Mouse (Mus musculus): ENCODE results near the gene Col4a1. TPM values are rescaled to one million over a fixed set of nuclear protein-coding genes. Genes with fewer than 3 reads are reported as not detected.

The Col4a1 gene
- polyA plus RNA-seq, 1 experiment from 2014 or later = 135 TPM

DNA sequence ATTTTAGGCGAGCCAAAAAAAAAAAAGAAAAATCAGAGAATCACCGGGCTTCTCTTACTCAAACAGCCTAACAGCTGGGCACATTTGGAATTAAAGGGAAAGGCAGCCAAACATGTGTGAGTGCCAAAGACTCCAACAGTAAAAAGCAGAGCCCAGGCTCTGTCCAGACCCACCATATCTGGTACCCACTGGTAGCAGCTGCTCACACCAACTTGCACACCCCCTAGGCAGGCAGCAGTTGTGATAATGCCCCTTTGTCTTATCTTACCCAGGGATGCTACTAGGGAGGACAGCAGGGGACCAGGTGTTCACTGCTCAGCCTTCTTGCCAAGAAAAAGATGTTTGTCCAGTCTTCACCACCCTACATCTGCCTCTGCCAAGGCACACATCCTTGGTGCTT lies 71.1 kb downstream of the Col4a1 start:
- 64% methylated on average over 2 of the region's 2 CpGs for WGBS
- ATAC-seq (ENCODE audit: low FRiP score) = no peak

DNA sequence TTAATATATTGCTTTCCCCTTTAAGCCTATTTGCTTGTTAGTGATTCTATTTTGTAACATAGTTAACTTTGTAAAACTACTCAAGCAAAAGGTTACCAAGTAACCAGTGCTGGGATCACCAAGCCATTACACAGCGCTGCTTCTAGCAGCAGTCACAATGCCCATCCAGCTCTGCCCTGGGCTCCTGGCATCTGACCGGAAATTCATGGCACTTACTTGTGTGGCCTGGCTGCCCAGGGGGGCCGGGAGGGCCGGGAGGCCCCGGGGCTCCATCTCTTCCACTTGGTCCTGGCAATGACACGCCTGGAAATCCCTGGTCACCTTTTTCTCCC lies 77.8 kb downstream of the Col4a1 start:
- no peak overlapping the region for H3K9ac ChIP-seq
- H3K27me3 ChIP-seq (ENCODE audit: control insufficient read depth, insufficient read depth, low read length) = no peaks in the 10 kb centered on the region
- WGBS = 52% methylated on average over 6 of the region's 6 CpGs
- no peak overlapping the region for H3K27ac ChIP-seq
- ATAC-seq (ENCODE audit: low FRiP score) = no peak
- no peaks in the 10 kb centered on the region for H3K9me3 ChIP-seq (ENCODE audit: control insufficient read depth, low read length)
- no peak overlapping the region for H3K4me2 ChIP-seq (replicated peaks)
- H3K36me3 ChIP-seq (replicated peaks; ENCODE audit: control insufficient read depth, insufficient read depth) = no peaks in the 10 kb centered on the region; the same call in 1 of the 2 replicates
- no peak for DNase-seq (ENCODE audit: low spot score)
- no peak overlapping the region for H3K4me3 ChIP-seq (replicated peaks; ENCODE audit: low read length)
- no peaks in the 10 kb centered on the region for H3K4me1 ChIP-seq (replicated peaks; ENCODE audit: control insufficient read depth, insufficient read depth, low read length)

More for the DNA sequence above, 71.1 kb downstream of the Col4a1 start:
- no peaks in the 10 kb centered on the region for H3K27me3 ChIP-seq (ENCODE audit: control insufficient read depth, insufficient read depth, low read length)
- no peak overlapping the region for H3K27ac ChIP-seq
- no peaks in the 10 kb centered on the region; the same call in 1 of the 2 replicates for H3K36me3 ChIP-seq (replicated peaks; ENCODE audit: control insufficient read depth, insufficient read depth)
- H3K9me3 ChIP-seq (ENCODE audit: control insufficient read depth, low read length) = no peaks in the 10 kb centered on the region
- no peak overlapping the region for H3K4me2 ChIP-seq (replicated peaks)
- H3K9ac ChIP-seq = no peak overlapping the region
- DNase-seq (ENCODE audit: low spot score) = no peak
- H3K4me3 ChIP-seq (replicated peaks; ENCODE audit: low read length) = no peak overlapping the region
- no peaks in the 10 kb centered on the region for H3K4me1 ChIP-seq (replicated peaks; ENCODE audit: control insufficient read depth, insufficient read depth, low read length)

DNA sequence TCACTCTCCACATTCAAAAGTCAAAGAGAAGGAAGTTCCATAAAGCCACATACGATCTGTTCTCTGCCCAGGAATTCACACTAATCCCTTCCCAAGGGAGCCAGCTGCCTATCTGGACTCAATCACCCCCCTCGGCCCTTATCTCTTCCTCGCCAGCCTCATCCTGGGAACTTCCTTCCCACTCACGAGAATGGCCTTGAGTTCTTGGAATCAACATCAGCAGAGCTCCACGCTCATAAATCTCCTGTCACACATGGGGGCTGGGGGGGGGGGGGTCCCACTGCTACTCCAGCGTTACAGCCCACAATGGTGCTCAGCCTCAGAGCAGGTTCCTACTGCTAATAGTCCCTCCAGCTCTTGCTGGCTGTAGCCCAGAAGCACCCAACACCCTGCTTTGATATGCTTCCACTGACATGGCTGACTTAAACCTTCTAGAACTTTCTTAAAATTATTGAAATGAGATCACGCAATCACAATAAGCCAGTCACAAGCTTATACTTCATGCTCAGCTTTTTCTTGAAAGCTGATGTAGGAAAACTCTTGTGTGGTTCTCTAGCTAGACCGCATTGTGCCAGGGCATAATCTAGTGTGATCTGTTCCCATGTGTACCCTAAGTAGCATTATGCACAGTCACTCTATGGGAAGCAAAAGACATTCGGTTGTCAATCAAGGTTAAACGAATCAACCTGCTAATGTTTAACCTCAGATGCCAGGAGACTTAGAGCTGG lies 78.3 kb downstream of the Col4a1 start:
- ATAC-seq (ENCODE audit: low FRiP score) = no peak
- H3K9ac ChIP-seq = no peak overlapping the region
- H3K4me3 ChIP-seq (replicated peaks; ENCODE audit: low read length) = no peak overlapping the region
- no peaks in the 10 kb centered on the region; the same call in 1 of the 2 replicates for H3K36me3 ChIP-seq (replicated peaks; ENCODE audit: control insufficient read depth, insufficient read depth)
- H3K27me3 ChIP-seq (ENCODE audit: control insufficient read depth, insufficient read depth, low read length) = no peaks in the 10 kb centered on the region
- no peaks in the 10 kb centered on the region for H3K4me1 ChIP-seq (replicated peaks; ENCODE audit: control insufficient read depth, insufficient read depth, low read length)
- DNase-seq (ENCODE audit: low spot score) = no peak
- 54% methylated on average over 10 of the region's 10 CpGs for WGBS
- no peaks in the 10 kb centered on the region for H3K9me3 ChIP-seq (ENCODE audit: control insufficient read depth, low read length)
- H3K4me2 ChIP-seq (replicated peaks) = no peak overlapping the region
- H3K27ac ChIP-seq = no peak overlapping the region

DNA sequence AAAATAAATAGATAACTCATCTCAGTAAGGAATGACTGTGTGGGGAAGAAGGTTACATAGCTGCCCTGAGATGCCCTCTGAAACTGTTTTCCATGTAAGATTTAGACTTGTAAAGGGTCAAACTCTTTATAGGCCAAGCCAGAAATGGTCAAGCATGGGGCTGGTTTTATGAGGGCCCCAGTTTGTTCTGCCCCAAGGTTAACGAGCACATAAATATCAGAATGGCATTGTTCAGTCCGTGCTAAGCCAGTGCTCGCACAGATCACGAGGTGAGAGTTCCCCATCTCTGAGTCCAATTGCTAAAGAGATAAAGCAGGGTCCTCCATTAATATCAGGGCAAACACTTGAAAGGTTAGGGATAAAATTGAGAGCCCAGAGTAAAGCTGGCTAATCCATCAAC lies 79.6 kb downstream of the Col4a1 start:
- H3K9ac ChIP-seq = no peak overlapping the region
- DNase-seq (ENCODE audit: low spot score) (no peak), ATAC-seq (ENCODE audit: low FRiP score) (no peak)
- WGBS = 83% methylated on average over 4 of the region's 4 CpGs
- H3K4me2 ChIP-seq (replicated peaks) = no peak overlapping the region
- no peaks in the 10 kb centered on the region for H3K4me1 ChIP-seq (replicated peaks; ENCODE audit: control insufficient read depth, insufficient read depth, low read length)
- H3K27ac ChIP-seq = no peak overlapping the region
- no peaks in the 10 kb centered on the region for H3K9me3 ChIP-seq (ENCODE audit: control insufficient read depth, low read length)
- H3K4me3 ChIP-seq (replicated peaks; ENCODE audit: low read length) = no peak overlapping the region
- H3K36me3 ChIP-seq (replicated peaks; ENCODE audit: control insufficient read depth, insufficient read depth) = no peaks in the 10 kb centered on the region
- no peaks in the 10 kb centered on the region for H3K27me3 ChIP-seq (ENCODE audit: control insufficient read depth, insufficient read depth, low read length)

DNA sequence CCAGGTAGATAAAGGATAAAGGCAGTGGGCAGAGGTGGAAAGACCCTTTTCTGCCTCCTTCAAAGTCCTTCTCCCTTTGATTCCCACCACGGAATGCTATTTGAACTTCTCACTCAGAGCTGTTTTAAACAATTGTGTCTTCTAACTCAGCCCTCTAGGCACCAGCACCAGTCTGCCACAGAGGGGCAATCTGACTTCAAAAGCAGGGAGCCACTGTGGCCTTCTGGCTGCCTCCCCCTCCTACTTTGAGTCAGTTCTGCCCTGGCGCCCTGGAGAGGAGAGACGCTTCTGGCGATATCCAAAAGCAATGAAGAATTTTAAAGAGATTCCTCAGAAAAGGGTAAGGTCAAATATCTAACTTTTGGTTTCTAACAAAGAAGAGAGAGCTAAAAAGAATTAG lies 82.3 kb downstream of the Col4a1 start:
- H3K27me3 ChIP-seq (ENCODE audit: control insufficient read depth, insufficient read depth, low read length) = no peaks in the 10 kb centered on the region
- H3K4me1 ChIP-seq (replicated peaks; ENCODE audit: control insufficient read depth, insufficient read depth, low read length) = no peaks in the 10 kb centered on the region
- ATAC-seq (ENCODE audit: low FRiP score) (no peak), DNase-seq (ENCODE audit: low spot score) (no peak)
- WGBS = 35% methylated on average over 4 of the region's 4 CpGs
- H3K36me3 ChIP-seq (replicated peaks; ENCODE audit: control insufficient read depth, insufficient read depth) = no peaks in the 10 kb centered on the region; the same call in 1 of the 2 replicates
- no peak overlapping the region for H3K4me2 ChIP-seq (replicated peaks)
- no peak overlapping the region for H3K4me3 ChIP-seq (replicated peaks; ENCODE audit: low read length)
- H3K9ac ChIP-seq = no peak overlapping the region
- H3K9me3 ChIP-seq (ENCODE audit: control insufficient read depth, low read length) = no peaks in the 10 kb centered on the region
- no peak overlapping the region for H3K27ac ChIP-seq

DNA sequence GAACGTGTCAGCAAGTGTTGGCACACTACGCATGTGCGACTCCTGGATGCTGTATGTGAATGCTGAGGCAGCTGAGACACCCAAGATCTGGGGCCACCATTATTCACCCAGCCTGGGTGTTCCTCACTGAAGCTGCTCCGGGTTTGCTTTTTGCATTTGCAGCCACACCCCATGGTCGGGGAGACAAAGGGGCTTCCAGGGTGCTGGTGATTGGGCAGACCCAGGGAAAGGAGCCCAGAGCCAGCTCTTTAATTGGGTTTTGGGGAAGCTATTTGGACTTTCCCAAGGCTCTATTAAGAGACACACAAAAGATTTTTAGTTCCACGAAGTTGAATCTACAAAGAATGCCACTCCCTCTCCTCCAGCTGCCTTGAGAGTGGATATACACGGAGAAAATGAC lies 85.2 kb downstream of the Col4a1 start:
- Histone ChIP-seq H3K36me3 (replicated peaks; ENCODE audit: control insufficient read depth, insufficient read depth) (no peaks in the 10 kb centered on the region; the same call in 1 of the 2 replicates), H3K9ac (no peak overlapping the region), H3K4me2 (replicated peaks) (no peak overlapping the region), H3K27ac (no peak overlapping the region), H3K9me3 (ENCODE audit: control insufficient read depth, low read length) (no peaks in the 10 kb centered on the region), H3K27me3 (ENCODE audit: control insufficient read depth, insufficient read depth, low read length) (no peaks in the 10 kb centered on the region), H3K4me3 (replicated peaks; ENCODE audit: low read length) (no peak overlapping the region), H3K4me1 (replicated peaks; ENCODE audit: control insufficient read depth, insufficient read depth, low read length) (no peaks in the 10 kb centered on the region)
- WGBS = 47% methylated on average over 7 of the region's 7 CpGs
- ATAC-seq (ENCODE audit: low FRiP score) (no peak), DNase-seq (ENCODE audit: low spot score) (no peak)

DNA sequence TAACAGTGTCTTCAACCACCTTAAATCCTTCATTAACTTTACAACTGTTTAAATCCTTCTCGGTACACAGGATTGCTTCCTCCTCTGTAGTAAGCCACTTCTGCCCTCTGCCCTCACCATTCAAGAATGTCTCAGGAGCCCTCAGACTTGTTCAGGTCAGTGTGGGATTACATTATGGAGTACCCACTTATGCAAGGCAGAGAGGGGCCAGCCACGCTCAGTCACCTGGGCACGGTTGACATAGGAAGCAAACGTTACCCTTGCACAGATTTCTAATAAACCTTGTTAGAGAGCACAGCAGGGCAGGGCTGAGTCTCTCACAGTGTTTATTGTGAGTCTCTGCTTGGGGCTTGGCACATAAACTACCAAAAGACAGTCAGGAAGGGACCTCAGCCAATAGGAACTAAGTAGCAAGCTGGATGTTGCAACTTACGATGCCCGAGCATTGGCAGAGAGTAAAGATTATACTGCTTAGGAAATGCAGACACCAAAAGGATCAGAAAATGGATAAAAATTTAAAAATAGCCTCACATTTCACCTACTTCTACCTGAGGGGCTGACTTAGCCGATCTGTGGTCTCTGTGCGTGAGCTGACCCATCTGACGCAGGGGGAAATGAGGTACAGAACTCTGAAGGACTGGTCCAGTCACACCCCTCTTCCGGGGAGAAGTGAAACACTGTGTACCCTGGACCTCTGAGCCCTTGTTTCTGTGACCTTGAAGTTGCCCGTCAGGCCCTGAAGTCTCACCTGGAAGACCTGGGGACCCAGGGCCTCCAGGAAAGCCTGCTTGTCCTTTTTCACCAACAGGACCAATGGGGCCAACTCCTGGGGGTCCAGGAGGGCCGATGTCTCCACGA lies 86.8 kb downstream of the Col4a1 start:
- H3K9ac ChIP-seq = no peak overlapping the region
- no peak overlapping the region for H3K4me2 ChIP-seq (replicated peaks)
- H3K27me3 ChIP-seq (ENCODE audit: control insufficient read depth, insufficient read depth, low read length) = no peaks in the 10 kb centered on the region
- no peaks in the 10 kb centered on the region for H3K9me3 ChIP-seq (ENCODE audit: control insufficient read depth, low read length)
- no peak overlapping the region for H3K27ac ChIP-seq
- no peaks in the 10 kb centered on the region for H3K4me1 ChIP-seq (replicated peaks; ENCODE audit: control insufficient read depth, insufficient read depth, low read length)
- ATAC-seq (ENCODE audit: low FRiP score) (no peak), DNase-seq (ENCODE audit: low spot score) (no peak)
- H3K36me3 ChIP-seq (replicated peaks; ENCODE audit: control insufficient read depth, insufficient read depth) = no peaks in the 10 kb centered on the region; the same call in 1 of the 2 replicates
- WGBS = 86% methylated on average over 13 of the region's 13 CpGs
- no peak overlapping the region for H3K4me3 ChIP-seq (replicated peaks; ENCODE audit: low read length)

DNA sequence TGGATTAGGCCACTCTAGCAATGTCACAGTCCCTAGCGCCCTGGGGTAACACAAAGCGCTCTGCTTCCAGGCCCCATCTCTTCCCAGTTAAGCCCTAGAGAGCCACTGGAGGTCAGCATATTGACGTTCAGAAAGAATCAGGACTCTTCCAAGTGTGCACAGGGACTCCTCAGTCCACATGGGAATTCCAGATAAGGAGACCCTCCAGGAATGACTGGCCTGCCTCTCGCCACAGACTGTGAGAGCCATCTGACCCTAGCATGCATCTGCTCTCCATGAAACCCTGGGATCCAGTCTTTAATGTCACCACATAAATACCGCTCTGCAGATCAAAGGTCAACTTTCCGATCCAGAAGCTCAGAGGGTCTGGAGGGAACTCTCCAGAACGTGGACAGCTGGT lies 88.4 kb downstream of the Col4a1 start:
- Histone ChIP-seq H3K9me3 (ENCODE audit: control insufficient read depth, low read length) (no peaks in the 10 kb centered on the region), H3K36me3 (replicated peaks; ENCODE audit: control insufficient read depth, insufficient read depth) (no peaks in the 10 kb centered on the region; the same call in 1 of the 2 replicates), H3K4me2 (replicated peaks) (no peak overlapping the region), H3K27me3 (ENCODE audit: control insufficient read depth, insufficient read depth, low read length) (no peaks in the 10 kb centered on the region), H3K4me1 (replicated peaks; ENCODE audit: control insufficient read depth, insufficient read depth, low read length) (no peaks in the 10 kb centered on the region), H3K9ac (no peak overlapping the region), H3K27ac (no peak overlapping the region), H3K4me3 (replicated peaks; ENCODE audit: low read length) (no peak overlapping the region)
- no peak for DNase-seq (ENCODE audit: low spot score)
- ATAC-seq (ENCODE audit: low FRiP score) = no peak
- 77% methylated on average over 7 of the region's 7 CpGs for WGBS

DNA sequence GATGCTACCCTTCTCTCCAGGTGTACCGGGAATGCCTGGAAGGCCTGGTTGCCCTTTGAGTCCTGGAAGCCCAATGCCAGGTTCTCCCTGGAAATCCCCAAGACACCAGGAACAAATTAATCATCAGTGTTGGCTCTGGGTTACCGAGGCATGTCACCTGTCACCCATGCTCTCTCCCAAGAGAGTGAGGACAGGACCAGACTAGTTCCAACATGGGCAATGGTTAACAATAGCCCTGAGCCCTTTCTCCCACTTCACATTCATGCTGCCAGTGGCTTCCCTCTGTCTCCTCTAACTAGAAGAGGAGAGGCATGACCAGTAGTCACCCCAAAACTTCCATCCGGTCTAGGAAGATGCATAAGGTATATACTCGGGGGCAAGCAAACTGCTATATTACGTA lies 91.3 kb downstream of the Col4a1 start:
- Histone ChIP-seq H3K36me3 (replicated peaks; ENCODE audit: control insufficient read depth, insufficient read depth) (no peaks in the 10 kb centered on the region), H3K27ac (no peak overlapping the region), H3K4me2 (replicated peaks) (no peak overlapping the region), H3K4me3 (replicated peaks; ENCODE audit: low read length) (no peak overlapping the region), H3K27me3 (ENCODE audit: control insufficient read depth, insufficient read depth, low read length) (no peaks in the 10 kb centered on the region), H3K4me1 (replicated peaks; ENCODE audit: control insufficient read depth, insufficient read depth, low read length) (no peaks in the 10 kb centered on the region), H3K9ac (no peak overlapping the region), H3K9me3 (ENCODE audit: control insufficient read depth, low read length) (no peaks in the 10 kb centered on the region)
- DNase-seq (ENCODE audit: low spot score) (no peak), ATAC-seq (ENCODE audit: low FRiP score) (no peak)
- 93% methylated on average over 5 of the region's 5 CpGs for WGBS

All from hindbrain, embryonic 14.5 days (tissue).